Mouse (Mus musculus): Measurements from ENCODE around the gene Esr2. TPM values are rescaled to one million over a fixed set of nuclear protein-coding genes. Genes with fewer than 3 reads are reported as not detected.
A peak's percentile ranks its signal among the peaks of the same experiment; 100 is the strongest.
"Not testable (repeated sequence)": the region's sequence is repeated elsewhere in the genome, so short reads cannot be mapped to it uniquely, and the experiment has no call there.

Gene Esr2
- polyA plus RNA-seq, 1 experiment from 2014 or later, result 0.34 TPM

- Histone ChIP-seq H3K27ac (ENCODE audit: low read depth, low read length) (no peak overlapping the region), H3K27me3 (replicated peaks; ENCODE audit: control insufficient read depth, insufficient read depth, low read length) (no peaks in the 10 kb centered on the region), H3K36me3 (ENCODE audit: control insufficient read depth, insufficient read depth, low read length) (no peaks in the 10 kb centered on the region), H3K4me3 (ENCODE audit: low read length) (no peak overlapping the region), H3K4me2 (ENCODE audit: low read length) (no peak overlapping the region), H3K4me1 (ENCODE audit: control insufficient read depth, insufficient read depth, low read depth, low read length) (peaks cover 8% of the 10 kb centered on the region; the same call in 1 of the 2 replicates), H3K9ac (ENCODE audit: low read depth, low read length) (no peak overlapping the region), H3K9me3 (ENCODE audit: control insufficient read depth, low read length) (no peaks in the 10 kb centered on the region)
- no peak for ATAC-seq
- 64% methylated on average over 5 of the region's 5 CpGs for WGBS
These were observed 2.0 kb upstream of the Esr2 start for GRCm38 (mm10) chr12:76179051-76179450.

GRCm38 (mm10) chr12:76177864-76178518 is 932 bp upstream of the Esr2 start:
- no peaks in the 10 kb centered on the region for H3K27me3 ChIP-seq (replicated peaks; ENCODE audit: control insufficient read depth, insufficient read depth, low read length)
- no peaks in the 10 kb centered on the region for H3K36me3 ChIP-seq (ENCODE audit: control insufficient read depth, insufficient read depth, low read length)
- peak overlapping the region; percentile 93 for H3K4me2 ChIP-seq (ENCODE audit: low read length)
- peak overlapping the region; percentile 52 for H3K4me3 ChIP-seq (ENCODE audit: low read length)
- H3K4me1 ChIP-seq (ENCODE audit: control insufficient read depth, insufficient read depth, low read depth, low read length), result peaks cover 8% of the 10 kb centered on the region; the same call in 1 of the 2 replicates
- H3K9ac ChIP-seq (ENCODE audit: low read depth, low read length), result no peak overlapping the region
- ATAC-seq, result 0 out of 2 replicates have a peak, but pooled peaks have one; percentile 63
- no peaks in the 10 kb centered on the region for H3K9me3 ChIP-seq (ENCODE audit: control insufficient read depth, low read length)
- 37% methylated on average over 16 of the region's 16 CpGs for WGBS
- H3K27ac ChIP-seq (ENCODE audit: low read depth, low read length), result no peak overlapping the region

- Histone ChIP-seq H3K9ac (ENCODE audit: low read depth, low read length) (no peak overlapping the region), H3K4me2 (ENCODE audit: low read length) (no peak overlapping the region), H3K36me3 (ENCODE audit: control insufficient read depth, insufficient read depth, low read length) (no peaks in the 10 kb centered on the region), H3K27ac (ENCODE audit: low read depth, low read length) (no peak overlapping the region), H3K9me3 (ENCODE audit: control insufficient read depth, low read length) (no peaks in the 10 kb centered on the region), H3K27me3 (replicated peaks; ENCODE audit: control insufficient read depth, insufficient read depth, low read length) (no peaks in the 10 kb centered on the region), H3K4me1 (ENCODE audit: control insufficient read depth, insufficient read depth, low read depth, low read length) (no peaks in the 10 kb centered on the region), H3K4me3 (ENCODE audit: low read length) (no peak overlapping the region)
- 57% methylated on average over 5 of the region's 5 CpGs for WGBS
- no peak for ATAC-seq
These were observed 11.4 kb downstream of the Esr2 start for GRCm38 (mm10) chr12:76165641-76166040.

- ATAC-seq; H3K27me3 ChIP-seq (replicated peaks; ENCODE audit: control insufficient read depth, insufficient read depth, low read length); H3K27ac ChIP-seq (ENCODE audit: low read depth, low read length); H3K9me3 ChIP-seq (ENCODE audit: control insufficient read depth, low read length); H3K36me3 ChIP-seq (ENCODE audit: control insufficient read depth, insufficient read depth, low read length); H3K4me1 ChIP-seq (ENCODE audit: control insufficient read depth, insufficient read depth, low read depth, low read length): not testable (repeated sequence)
- peak overlapping the region; percentile 55 for H3K9ac ChIP-seq (ENCODE audit: low read depth, low read length)
- WGBS, result 9% methylated on average over 30 of the region's 30 CpGs
- peak overlapping the region; percentile 39 for H3K4me3 ChIP-seq (ENCODE audit: low read length)
- H3K4me2 ChIP-seq (ENCODE audit: low read length), result peak overlapping the region; percentile 64
These were observed 24.7 kb downstream of the Esr2 start for GRCm38 (mm10) chr12:76152389-76152788.

GRCm38 (mm10) chr12:76136701-76137100 is 40.4 kb downstream of the Esr2 start:
- 29% methylated on average over 6 of the region's 6 CpGs for WGBS
- Histone ChIP-seq H3K36me3 (ENCODE audit: control insufficient read depth, insufficient read depth, low read length) (no peaks in the 10 kb centered on the region), H3K27ac (ENCODE audit: low read depth, low read length) (no peak overlapping the region), H3K4me2 (ENCODE audit: low read length) (no peak overlapping the region), H3K9me3 (ENCODE audit: control insufficient read depth, low read length) (no peaks in the 10 kb centered on the region), H3K4me1 (ENCODE audit: control insufficient read depth, insufficient read depth, low read depth, low read length) (no peaks in the 10 kb centered on the region), H3K4me3 (ENCODE audit: low read length) (no peak overlapping the region), H3K9ac (ENCODE audit: low read depth, low read length) (no peak overlapping the region), H3K27me3 (replicated peaks; ENCODE audit: control insufficient read depth, insufficient read depth, low read length) (no peaks in the 10 kb centered on the region)
- ATAC-seq, result no peak

- not testable (repeated sequence) for H3K36me3 ChIP-seq (ENCODE audit: control insufficient read depth, insufficient read depth, low read length); H3K4me3 ChIP-seq (ENCODE audit: low read length); ATAC-seq; H3K9me3 ChIP-seq (ENCODE audit: control insufficient read depth, low read length); H3K27ac ChIP-seq (ENCODE audit: low read depth, low read length); H3K27me3 ChIP-seq (replicated peaks; ENCODE audit: control insufficient read depth, insufficient read depth, low read length); H3K4me1 ChIP-seq (ENCODE audit: control insufficient read depth, insufficient read depth, low read depth, low read length); H3K4me2 ChIP-seq (ENCODE audit: low read length); H3K9ac ChIP-seq (ENCODE audit: low read depth, low read length)
- WGBS, result 87% methylated on average over 9 of the region's 9 CpGs
These were observed 44.0 kb downstream of the Esr2 start for GRCm38 (mm10) chr12:76133081-76133480.

GRCm38 (mm10) chr12:76132591-76132990 is 44.5 kb downstream of the Esr2 start:
- Histone ChIP-seq H3K9me3 (ENCODE audit: control insufficient read depth, low read length) (no peaks in the 10 kb centered on the region), H3K27me3 (replicated peaks; ENCODE audit: control insufficient read depth, insufficient read depth, low read length) (no peaks in the 10 kb centered on the region), H3K4me2 (ENCODE audit: low read length) (no peak overlapping the region), H3K36me3 (ENCODE audit: control insufficient read depth, insufficient read depth, low read length) (no peaks in the 10 kb centered on the region), H3K4me3 (ENCODE audit: low read length) (no peak overlapping the region), H3K9ac (ENCODE audit: low read depth, low read length) (no peak overlapping the region), H3K4me1 (ENCODE audit: control insufficient read depth, insufficient read depth, low read depth, low read length) (no peaks in the 10 kb centered on the region), H3K27ac (ENCODE audit: low read depth, low read length) (no peak overlapping the region)
- 83% methylated on average over 4 of the region's 4 CpGs for WGBS
- ATAC-seq, result no peak

GRCm38 (mm10) chr12:76130891-76131290 is 46.2 kb downstream of the Esr2 start:
- no peak overlapping the region for H3K4me3 ChIP-seq (ENCODE audit: low read length)
- H3K9me3 ChIP-seq (ENCODE audit: control insufficient read depth, low read length), result no peaks in the 10 kb centered on the region
- H3K9ac ChIP-seq (ENCODE audit: low read depth, low read length), result no peak overlapping the region
- WGBS, result 87% methylated on average over 6 of the region's 6 CpGs
- H3K4me2 ChIP-seq (ENCODE audit: low read length), result no peak overlapping the region
- H3K27ac ChIP-seq (ENCODE audit: low read depth, low read length), result no peak overlapping the region
- no peak for ATAC-seq
- H3K27me3 ChIP-seq (replicated peaks; ENCODE audit: control insufficient read depth, insufficient read depth, low read length), result no peaks in the 10 kb centered on the region
- no peaks in the 10 kb centered on the region for H3K4me1 ChIP-seq (ENCODE audit: control insufficient read depth, insufficient read depth, low read depth, low read length)
- H3K36me3 ChIP-seq (ENCODE audit: control insufficient read depth, insufficient read depth, low read length), result no peaks in the 10 kb centered on the region

GRCm38 (mm10) chr12:76130281-76130680 is 46.8 kb downstream of the Esr2 start:
- ATAC-seq, result no peak
- Histone ChIP-seq H3K4me2 (ENCODE audit: low read length) (no peak overlapping the region), H3K9ac (ENCODE audit: low read depth, low read length) (no peak overlapping the region), H3K27me3 (replicated peaks; ENCODE audit: control insufficient read depth, insufficient read depth, low read length) (no peaks in the 10 kb centered on the region), H3K36me3 (ENCODE audit: control insufficient read depth, insufficient read depth, low read length) (no peaks in the 10 kb centered on the region), H3K27ac (ENCODE audit: low read depth, low read length) (no peak overlapping the region), H3K4me1 (ENCODE audit: control insufficient read depth, insufficient read depth, low read depth, low read length) (no peaks in the 10 kb centered on the region), H3K4me3 (ENCODE audit: low read length) (no peak overlapping the region), H3K9me3 (ENCODE audit: control insufficient read depth, low read length) (no peaks in the 10 kb centered on the region)
- WGBS, result 33% methylated on average over 4 of the region's 4 CpGs
